Mouse (Mus musculus) E14TG2a.4 (cell line): ENCODE measurements around the gene Nfic.

Source experiments
- CTCF ChIP-seq: conservative IDR thresholded peaks from 2 replicates; pipeline ENCODE4 v1.5.1; 2014; ENCODE audit warnings: low read length
- NANOG ChIP-seq: IDR thresholded peaks from 2 replicates; pipeline ENCODE4 v1.6.1; 2014; ENCODE audit warnings: borderline replicate concordance, low read length, mixed read lengths
- POU5F1 ChIP-seq: IDR thresholded peaks from 2 replicates; pipeline ENCODE4 v1.6.1; 2014; ENCODE audit warnings: low read length, borderline replicate concordance

GRCm38 (mm10) chr10:81427804-81428506 lies 27.5 kb downstream of the Nfic start:
- TF ChIP-seq CTCF = no peak
- no peak for TF ChIP-seq POU5F1
- TF ChIP-seq NANOG = no peak
